Mouse (Mus musculus): Measurements from ENCODE around the gene Impdh1. TPM values are rescaled to one million over a fixed set of nuclear protein-coding genes. Genes with fewer than 3 reads are reported as not detected.
A peak's percentile ranks its signal among the peaks of the same experiment; 100 is the strongest.

Gene Impdh1
- polyA plus RNA-seq, 1 experiment from 2014 or later: 32.5 TPM

DNA sequence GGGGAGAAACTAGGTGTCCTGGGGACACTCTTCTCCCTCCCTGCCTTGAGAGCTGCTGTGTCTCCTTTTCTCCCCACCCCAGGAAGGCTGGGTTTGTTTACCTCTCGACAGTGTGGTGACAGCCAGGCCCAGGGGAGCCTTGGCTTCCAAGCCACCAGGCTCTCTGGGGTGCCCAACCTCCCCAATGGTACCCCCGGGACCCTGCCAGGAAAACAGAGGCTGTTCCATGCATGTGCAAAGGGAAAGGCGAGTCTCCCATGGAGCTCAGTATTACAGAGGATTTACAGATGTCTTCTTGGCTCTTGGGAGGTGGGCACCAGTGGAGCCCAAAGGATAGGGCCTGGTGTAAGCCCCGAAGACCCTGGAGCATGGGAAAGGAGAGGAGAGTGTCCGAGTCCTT is 2.7 kb downstream of the Impdh1 start:
- 48% methylated on average over 5 of the region's 5 CpGs for WGBS
- H3K27ac ChIP-seq (replicated peaks in 1 of 2; ENCODE audit: control insufficient read depth in 1 of 2, insufficient read depth in 1 of 2, low read depth in 2 of 2, low read length in 2 of 2): no peak overlapping the region
- peaks cover 9% of the 10 kb centered on the region for H3K27me3 ChIP-seq (ENCODE audit: control insufficient read depth, insufficient read depth, low read length)
- no peaks in the 10 kb centered on the region for H3K9me3 ChIP-seq (ENCODE audit: control insufficient read depth, low read length)
- no peak overlapping the region for H3K4me3 ChIP-seq (ENCODE audit: control insufficient read depth in 1 of 2, insufficient read depth in 1 of 2, low read depth in 1 of 2, low read length in 2 of 2)
- ATAC-seq (ENCODE audit: insufficient number of reproducible peaks, insufficient read depth, low FRiP score, low read depth): no peak
- no peak overlapping the region for H3K4me2 ChIP-seq (ENCODE audit: low read length)
- H3K9ac ChIP-seq (ENCODE audit: low read length): no peak overlapping the region
- H3K36me3 ChIP-seq (ENCODE audit: control insufficient read depth, insufficient read depth, low read length): no peaks in the 10 kb centered on the region
- H3K4me1 ChIP-seq (ENCODE audit: control insufficient read depth in 2 of 2, insufficient read depth in 2 of 2, low read length in 2 of 2): peaks cover 12 to 27% of the 10 kb centered on the region in 2 experiments; a peak in 3 of 4 replicates

DNA sequence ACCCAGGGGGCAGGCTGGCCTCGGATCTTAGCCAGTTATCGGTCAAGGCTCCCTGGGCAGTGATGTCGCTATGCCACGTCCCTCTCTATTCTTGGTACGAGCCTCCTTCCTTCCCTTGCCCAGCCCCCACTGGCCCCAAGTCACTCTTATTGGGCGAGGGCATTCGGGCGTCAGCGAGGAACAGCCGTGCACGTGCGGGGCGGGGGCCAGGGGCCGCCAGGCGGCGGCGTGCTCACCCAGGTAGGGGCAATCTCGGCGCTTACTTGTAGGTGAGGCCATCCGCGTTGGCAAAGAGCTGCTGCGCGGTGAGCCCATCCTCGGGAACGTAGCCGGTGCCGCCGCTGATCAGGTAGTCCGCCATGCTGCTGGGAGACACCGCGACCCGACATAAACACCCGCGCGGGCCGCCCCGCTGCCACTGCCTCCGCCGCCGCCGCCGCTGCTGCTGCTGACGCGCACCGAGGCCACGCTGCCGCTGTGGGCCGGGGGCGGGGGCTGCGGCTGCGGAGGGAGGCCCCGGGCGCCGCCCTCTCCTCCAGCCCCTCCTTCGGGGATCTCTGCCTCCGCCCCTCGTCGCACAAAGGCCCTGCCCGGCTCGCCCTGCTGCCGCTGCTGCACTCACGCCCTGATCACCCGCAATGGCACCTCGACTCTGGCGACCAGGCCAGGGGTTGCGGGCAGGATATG is 4.2 kb downstream of the Impdh1 start:
- no peaks in the 10 kb centered on the region for H3K9me3 ChIP-seq (ENCODE audit: control insufficient read depth, low read length)
- H3K27ac ChIP-seq (replicated peaks in 1 of 2; ENCODE audit: control insufficient read depth in 1 of 2, insufficient read depth in 1 of 2, low read depth in 2 of 2, low read length in 2 of 2): peak overlapping the region; percentile 18 to 57; a peak in 2 of 4 replicates
- ATAC-seq (ENCODE audit: insufficient number of reproducible peaks, insufficient read depth, low FRiP score, low read depth): peak; percentile 61
- H3K4me3 ChIP-seq (ENCODE audit: control insufficient read depth in 1 of 2, insufficient read depth in 1 of 2, low read depth in 1 of 2, low read length in 2 of 2): peak overlapping the region; percentile 64 to 79
- peak overlapping the region; percentile 85 for H3K9ac ChIP-seq (ENCODE audit: low read length)
- peaks cover 9% of the 10 kb centered on the region for H3K27me3 ChIP-seq (ENCODE audit: control insufficient read depth, insufficient read depth, low read length)
- peaks cover 12 to 27% of the 10 kb centered on the region in 2 experiments; a peak in 3 of 4 replicates for H3K4me1 ChIP-seq (ENCODE audit: control insufficient read depth in 2 of 2, insufficient read depth in 2 of 2, low read length in 2 of 2)
- peak overlapping the region; percentile 97 for H3K4me2 ChIP-seq (ENCODE audit: low read length)
- peaks cover 2% of the 10 kb centered on the region; the same call in 1 of the 2 replicates for H3K36me3 ChIP-seq (ENCODE audit: control insufficient read depth, insufficient read depth, low read length)
- under 1% methylated on average over 62 of the region's 66 CpGs for WGBS

DNA sequence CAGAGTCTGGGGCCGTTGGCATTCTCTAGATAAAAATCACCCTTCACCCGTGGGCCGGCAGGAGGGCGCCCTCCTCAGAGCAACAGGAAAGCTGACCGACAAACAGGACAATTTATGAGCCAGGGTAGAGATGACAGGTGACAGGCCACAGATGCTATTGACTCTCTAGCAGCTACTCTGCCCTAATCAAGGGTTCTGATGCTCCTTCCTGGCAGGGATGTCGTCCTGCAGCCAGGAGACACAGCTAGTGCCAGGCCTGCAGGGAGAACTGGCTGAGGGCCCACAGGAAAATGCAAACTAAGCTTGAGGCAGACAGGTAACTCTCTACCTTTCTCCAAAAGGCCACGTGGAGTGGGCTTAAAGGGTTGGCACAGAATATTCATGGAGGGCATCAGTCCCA is 5.0 kb downstream of the Impdh1 start:
- H3K4me2 ChIP-seq (ENCODE audit: low read length): peak overlapping the region; percentile 97
- WGBS: 21% methylated on average over 7 of the region's 7 CpGs
- H3K36me3 ChIP-seq (ENCODE audit: control insufficient read depth, insufficient read depth, low read length): peaks cover 10% of the 10 kb centered on the region
- H3K27ac ChIP-seq (replicated peaks in 1 of 2; ENCODE audit: control insufficient read depth in 1 of 2, insufficient read depth in 1 of 2, low read depth in 2 of 2, low read length in 2 of 2): peak overlapping the region in 1 of 2 experiments; percentile 57; a peak in 1 of 4 replicates
- peak overlapping the region; percentile 64 to 79 for H3K4me3 ChIP-seq (ENCODE audit: control insufficient read depth in 1 of 2, insufficient read depth in 1 of 2, low read depth in 1 of 2, low read length in 2 of 2)
- H3K4me1 ChIP-seq (ENCODE audit: control insufficient read depth in 2 of 2, insufficient read depth in 2 of 2, low read length in 2 of 2): peaks cover 12 to 23% of the 10 kb centered on the region in 2 experiments; a peak in 3 of 4 replicates
- H3K9me3 ChIP-seq (ENCODE audit: control insufficient read depth, low read length): no peaks in the 10 kb centered on the region
- no peak for ATAC-seq (ENCODE audit: insufficient number of reproducible peaks, insufficient read depth, low FRiP score, low read depth)
- peak overlapping the region; percentile 85 for H3K9ac ChIP-seq (ENCODE audit: low read length)
- peaks cover 9% of the 10 kb centered on the region for H3K27me3 ChIP-seq (ENCODE audit: control insufficient read depth, insufficient read depth, low read length)

DNA sequence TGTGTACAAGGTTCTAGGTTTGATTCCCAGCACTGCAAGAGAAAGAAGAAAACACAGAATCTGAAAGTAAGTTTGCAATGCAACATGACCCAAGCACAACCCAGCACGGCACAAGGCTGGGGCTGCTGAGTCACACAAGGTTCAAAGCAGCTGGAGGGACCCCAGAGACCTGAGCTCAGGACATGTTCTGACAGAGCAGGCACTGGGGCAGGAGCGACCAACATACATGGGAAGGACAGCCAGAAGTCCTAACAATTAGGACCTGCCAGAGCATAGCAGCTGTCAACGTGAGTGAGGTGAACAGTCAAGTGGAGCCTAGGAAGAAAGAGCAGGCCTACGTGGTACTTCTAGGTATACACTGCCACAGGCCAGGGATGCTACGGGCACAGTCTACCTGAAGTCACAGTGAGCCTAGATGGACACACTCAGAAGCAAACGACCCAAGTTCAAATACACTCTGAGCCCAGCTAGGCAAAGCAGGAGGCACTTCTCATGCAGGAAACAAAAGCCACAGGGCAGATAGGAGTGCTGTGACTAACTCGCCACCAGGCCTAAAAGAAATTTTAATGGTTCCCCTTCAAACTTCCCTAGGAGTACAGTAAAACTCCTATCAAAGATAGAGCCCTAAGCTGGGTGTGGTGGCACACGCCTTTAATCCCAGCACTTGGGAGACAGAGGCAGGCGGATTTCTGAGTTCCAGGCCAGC is 5.8 kb downstream of the Impdh1 start:
- 75% methylated on average over 9 of the region's 9 CpGs for WGBS
- Histone ChIP-seq H3K36me3 (ENCODE audit: control insufficient read depth, insufficient read depth, low read length) (peaks cover 16% of the 10 kb centered on the region), H3K4me2 (ENCODE audit: low read length) (no peak overlapping the region), H3K4me1 (ENCODE audit: control insufficient read depth in 2 of 2, insufficient read depth in 2 of 2, low read length in 2 of 2) (peaks cover 10 to 21% of the 10 kb centered on the region in 2 experiments; a peak in 3 of 4 replicates), H3K27me3 (ENCODE audit: control insufficient read depth, insufficient read depth, low read length) (peaks cover 9% of the 10 kb centered on the region), H3K9ac (ENCODE audit: low read length) (no peak overlapping the region; the same call in 1 of the 2 replicates), H3K4me3 (ENCODE audit: control insufficient read depth in 1 of 2, insufficient read depth in 1 of 2, low read depth in 1 of 2, low read length in 2 of 2) (no peak overlapping the region), H3K27ac (replicated peaks in 1 of 2; ENCODE audit: control insufficient read depth in 1 of 2, insufficient read depth in 1 of 2, low read depth in 2 of 2, low read length in 2 of 2) (no peak overlapping the region), H3K9me3 (ENCODE audit: control insufficient read depth, low read length) (no peaks in the 10 kb centered on the region)
- no peak for ATAC-seq (ENCODE audit: insufficient number of reproducible peaks, insufficient read depth, low FRiP score, low read depth)

DNA sequence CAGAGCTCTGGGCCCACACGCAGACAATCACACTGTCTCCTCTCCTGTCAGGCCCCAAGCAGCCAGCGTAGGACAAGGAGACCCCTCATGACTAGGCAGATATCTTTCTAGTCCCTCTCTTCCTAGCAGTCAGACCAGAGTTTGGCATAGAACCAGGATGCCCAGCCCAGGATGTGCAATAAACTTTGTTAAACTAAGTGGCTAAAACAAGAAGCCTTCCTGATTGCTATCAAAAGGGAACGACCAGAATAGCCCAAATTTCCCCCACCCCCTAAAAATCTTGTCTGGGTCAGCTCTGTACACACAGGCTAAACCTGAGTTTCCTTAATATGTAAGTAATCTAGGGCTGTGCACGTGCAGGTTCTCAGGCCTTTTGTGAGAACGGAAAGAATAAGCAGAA is 8.0 kb downstream of the Impdh1 start:
- WGBS: 62% methylated on average over 5 of the region's 5 CpGs
- no peaks in the 10 kb centered on the region for H3K27me3 ChIP-seq (ENCODE audit: control insufficient read depth, insufficient read depth, low read length)
- no peak overlapping the region for H3K9ac ChIP-seq (ENCODE audit: low read length)

DNA sequence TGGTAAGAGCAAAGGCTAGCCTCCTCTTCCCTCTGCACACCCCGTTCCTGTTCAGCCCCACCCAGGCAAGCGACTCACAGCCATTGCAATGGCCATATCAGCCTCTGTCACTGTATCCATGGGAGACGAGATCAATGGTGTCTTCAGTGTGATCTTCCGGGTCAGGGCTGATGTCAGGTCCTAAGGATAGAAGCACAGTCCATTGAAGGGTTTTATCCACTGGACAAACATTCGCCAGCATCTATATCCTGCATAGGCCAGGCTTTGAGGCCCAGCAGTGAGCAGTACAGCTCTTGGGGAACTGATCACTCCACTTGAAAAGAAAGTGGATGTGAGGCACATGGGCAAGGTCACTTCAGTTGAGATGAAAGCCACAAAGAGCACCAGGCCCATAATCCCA is 9.1 kb downstream of the Impdh1 start:
- Histone ChIP-seq H3K4me2 (ENCODE audit: low read length) (no peak overlapping the region), H3K9me3 (ENCODE audit: control insufficient read depth, low read length) (no peaks in the 10 kb centered on the region), H3K36me3 (ENCODE audit: control insufficient read depth, insufficient read depth, low read length) (peaks cover 45% of the 10 kb centered on the region), H3K4me3 (ENCODE audit: control insufficient read depth in 1 of 2, insufficient read depth in 1 of 2, low read depth in 1 of 2, low read length in 2 of 2) (no peak overlapping the region), H3K27ac (replicated peaks in 1 of 2; ENCODE audit: control insufficient read depth in 1 of 2, insufficient read depth in 1 of 2, low read depth in 2 of 2, low read length in 2 of 2) (no peak overlapping the region), H3K27me3 (ENCODE audit: control insufficient read depth, insufficient read depth, low read length) (no peaks in the 10 kb centered on the region), H3K4me1 (ENCODE audit: control insufficient read depth in 2 of 2, insufficient read depth in 2 of 2, low read length in 2 of 2) (peaks cover 7 to 10% of the 10 kb centered on the region in 2 experiments; a peak in 3 of 4 replicates), H3K9ac (ENCODE audit: low read length) (no peak overlapping the region)
- no peak for ATAC-seq (ENCODE audit: insufficient number of reproducible peaks, insufficient read depth, low FRiP score, low read depth)
- WGBS: 75% methylated on average over 5 of the region's 5 CpGs

More for the DNA sequence above, 8.0 kb downstream of the Impdh1 start:
- Histone ChIP-seq H3K4me3 (ENCODE audit: control insufficient read depth in 1 of 2, insufficient read depth in 1 of 2, low read depth in 1 of 2, low read length in 2 of 2) (no peak overlapping the region), H3K9me3 (ENCODE audit: control insufficient read depth, low read length) (no peaks in the 10 kb centered on the region), H3K27ac (replicated peaks in 1 of 2; ENCODE audit: control insufficient read depth in 1 of 2, insufficient read depth in 1 of 2, low read depth in 2 of 2, low read length in 2 of 2) (no peak overlapping the region), H3K36me3 (ENCODE audit: control insufficient read depth, insufficient read depth, low read length) (peaks cover 33% of the 10 kb centered on the region), H3K4me2 (ENCODE audit: low read length) (no peak overlapping the region), H3K4me1 (ENCODE audit: control insufficient read depth in 2 of 2, insufficient read depth in 2 of 2, low read length in 2 of 2) (peaks cover 7 to 13% of the 10 kb centered on the region in 2 experiments; a peak in 3 of 4 replicates)
- ATAC-seq (ENCODE audit: insufficient number of reproducible peaks, insufficient read depth, low FRiP score, low read depth): no peak

DNA sequence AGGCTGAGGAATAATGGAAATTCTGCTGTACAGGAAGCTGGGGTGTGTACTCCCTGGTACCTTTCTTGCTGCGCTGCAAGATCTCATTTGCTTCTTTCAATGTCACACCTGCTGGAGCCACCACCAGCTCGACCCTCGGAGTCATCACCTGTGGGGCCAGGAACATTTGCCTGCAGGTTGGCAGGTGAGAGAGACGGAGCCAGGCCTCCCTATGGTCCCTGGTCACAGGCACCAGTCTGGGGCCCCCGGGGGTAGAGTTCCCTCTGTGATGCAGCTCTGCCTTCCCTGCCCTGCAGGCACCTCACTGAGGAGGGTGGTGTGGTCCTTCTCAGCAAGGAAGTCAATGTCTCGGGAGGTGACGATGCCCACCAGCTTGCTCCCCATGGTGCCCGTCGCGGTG is 10.2 kb downstream of the Impdh1 start:
- no peak overlapping the region for H3K4me2 ChIP-seq (ENCODE audit: low read length)
- no peak for ATAC-seq (ENCODE audit: insufficient number of reproducible peaks, insufficient read depth, low FRiP score, low read depth)
- H3K27ac ChIP-seq (replicated peaks in 1 of 2; ENCODE audit: control insufficient read depth in 1 of 2, insufficient read depth in 1 of 2, low read depth in 2 of 2, low read length in 2 of 2): no peak overlapping the region
- H3K9ac ChIP-seq (ENCODE audit: low read length): no peak overlapping the region
- peaks cover 50% of the 10 kb centered on the region for H3K36me3 ChIP-seq (ENCODE audit: control insufficient read depth, insufficient read depth, low read length)
- peaks cover under 1 to 2% of the 10 kb centered on the region in 2 experiments; a peak in 3 of 4 replicates for H3K4me1 ChIP-seq (ENCODE audit: control insufficient read depth in 2 of 2, insufficient read depth in 2 of 2, low read length in 2 of 2)
- H3K27me3 ChIP-seq (ENCODE audit: control insufficient read depth, insufficient read depth, low read length): no peaks in the 10 kb centered on the region
- no peaks in the 10 kb centered on the region for H3K9me3 ChIP-seq (ENCODE audit: control insufficient read depth, low read length)
- 91% methylated on average over 10 of the region's 10 CpGs for WGBS
- no peak overlapping the region for H3K4me3 ChIP-seq (ENCODE audit: control insufficient read depth in 1 of 2, insufficient read depth in 1 of 2, low read depth in 1 of 2, low read length in 2 of 2)

Data from heart, embryonic 14.5 days (tissue).